Mouse (Mus musculus) CH12.LX (cell line): ENCODE measurements around the gene Anp32a. TPM values are rescaled to one million over a fixed set of nuclear protein-coding genes. Genes with fewer than 3 reads are reported as not detected.

ENCODE experiments used
- DNase-seq: peaks from one replicate; pipeline ENCODE4 v3.0.0-alpha.2; 2013; ENCODE audit errors: extremely low read depth
- H3K27ac ChIP-seq: 2 replicates; pipeline ENCODE4 v1.5.1; 2012; ENCODE audit warnings: low read depth, mild to moderate bottlenecking, control low read depth, moderate library complexity; ENCODE audit not compliant: insufficient read depth
- H3K27me3 ChIP-seq: replicated peaks from 2 replicates; pipeline ENCODE3; 2012; ENCODE audit warnings: inconsistent platforms
- H3K36me3 ChIP-seq, 2 experiments: replicated peaks in 1 of 2; 2 replicates each; pipeline versions ENCODE3 to v1.6.1; 2012; ENCODE audit warnings: inconsistent platforms in 1 of 2, low read length in 1 of 2, mild to moderate bottlenecking in 1 of 2, mixed read lengths in 1 of 2, moderate library complexity in 1 of 2; ENCODE audit not compliant: control insufficient read depth in 1 of 2, insufficient read depth in 1 of 2
- H3K4me1 ChIP-seq, 2 experiments: 2 replicates each; pipeline ENCODE4 v1.6.1; 2012; ENCODE audit warnings: inconsistent platforms in 1 of 2, moderate library complexity in 1 of 2; ENCODE audit not compliant: insufficient read depth in 2 of 2, control insufficient read depth in 1 of 2
- H3K4me2 ChIP-seq: 2 replicates; pipeline ENCODE4 v1.6.1; 2012; ENCODE audit warnings: low read depth, mild to moderate bottlenecking, control low read depth; ENCODE audit not compliant: poor library complexity, insufficient read depth, severe bottlenecking
- H3K4me3 ChIP-seq, 3 experiments: fragments of 150-350 bp in 1 of 3; sonication (generic) in 1 of 3; replicated peaks in 1 of 3; 2 replicates each; pipeline versions ENCODE3 to v1.5.1; 2011 to 2012; ENCODE audit warnings: low read depth in 2 of 3, low read length in 2 of 3, mild to moderate bottlenecking in 2 of 3, moderate library complexity in 2 of 3, control low read depth in 1 of 3, improper control_type of control experiment in 1 of 3, inconsistent platforms in 1 of 3, mixed read lengths in 1 of 3; ENCODE audit not compliant: poor library complexity in 1 of 3
- H3K79me2 ChIP-seq: replicated peaks from 2 replicates; pipeline ENCODE4 v1.6.1; 2012; ENCODE audit warnings: mild to moderate bottlenecking, moderate library complexity; ENCODE audit not compliant: control insufficient read depth, poor library complexity, insufficient read depth, severe bottlenecking; ENCODE audit errors: extremely low read depth
- H3K9ac ChIP-seq: 2 replicates; pipeline ENCODE4 v1.6.1; 2012; ENCODE audit warnings: low read depth, mild to moderate bottlenecking, control low read depth, moderate library complexity; ENCODE audit not compliant: insufficient read depth
- H3K9me3 ChIP-seq: replicated peaks from 2 replicates; pipeline ENCODE3; 2012; ENCODE audit warnings: low read length, inconsistent platforms, mixed read lengths
- BHLHE40 ChIP-seq: IDR thresholded peaks from 2 replicates; pipeline ENCODE4 v1.6.1; 2011; ENCODE audit warnings: mild to moderate bottlenecking, low read depth, low read length, improper control_type of control experiment
- CHD1 ChIP-seq: IDR thresholded peaks from 2 replicates; pipeline ENCODE4 v1.6.1; 2012; ENCODE audit warnings: low read depth, low read length, improper control_type of control experiment, inconsistent platforms
- GABPA ChIP-seq: IDR thresholded peaks from 2 replicates; pipeline ENCODE4 v1.6.1; 2012; ENCODE audit warnings: low read depth, low read length, improper control_type of control experiment, inconsistent platforms; ENCODE audit not compliant: insufficient replicate concordance
- KAT2A ChIP-seq: IDR thresholded peaks from 2 replicates; pipeline ENCODE4 v1.6.1; 2012; ENCODE audit warnings: low read length, improper control_type of control experiment, inconsistent platforms; ENCODE audit not compliant: insufficient replicate concordance
- MAFK ChIP-seq: IDR thresholded peaks from 2 replicates; pipeline ENCODE4 v1.6.1; 2011; ENCODE audit warnings: low read length, improper control_type of control experiment; ENCODE audit not compliant: insufficient replicate concordance
- MXI1 ChIP-seq: IDR thresholded peaks from 2 replicates; pipeline ENCODE4 v1.6.1; 2011; ENCODE audit warnings: mild to moderate bottlenecking, low read depth, low read length, improper control_type of control experiment
- NELFE ChIP-seq: IDR thresholded peaks from 2 replicates; pipeline ENCODE4 v1.6.1; 2011; ENCODE audit warnings: low read depth, low read length, improper control_type of control experiment
- PAX5 ChIP-seq: IDR thresholded peaks from 2 replicates; pipeline ENCODE4 v1.6.1; 2012; ENCODE audit warnings: low read length, inconsistent platforms, mixed read lengths
- RCOR1 ChIP-seq: conservative IDR thresholded peaks from 2 replicates; pipeline ENCODE4 v1.6.1; 2012; ENCODE audit warnings: low read depth, mild to moderate bottlenecking, inconsistent platforms, low read length, improper control_type of control experiment
- TBP ChIP-seq: conservative IDR thresholded peaks from 2 replicates; pipeline ENCODE4 v1.6.1; 2011; ENCODE audit warnings: low read depth, low read length, improper control_type of control experiment
- ZKSCAN1 ChIP-seq: IDR thresholded peaks from 2 replicates; pipeline ENCODE4 v1.6.1; 2012; ENCODE audit warnings: low read depth, inconsistent platforms, low read length, improper control_type of control experiment, borderline replicate concordance
- dilution Hi-C: fragments of 300-500 bp; cut with MboI; formaldehyde crosslinking; loops from 2 replicates; pipeline ENCODE4 v1.14.3; 2020; ENCODE audit warnings: low sequenced_read_pairs; ENCODE audit not compliant: extremely low pct_unique_long_range_greater_than_20kb, extremely low pct_ligation_motif_present
- in situ Hi-C: fragments of 300-500 bp; cut with MboI; formaldehyde crosslinking; loops from 3 replicates; pipeline ENCODE4 v1.14.3; 2019; ENCODE audit warnings: low sequenced_read_pairs, low pct_ligation_motif_present, low pct_unique_long_range_greater_than_20kb, mixed read lengths
- polyA plus RNA-seq: library from polyadenylated mRNA; unstranded; fragments of >175 nt; gene quantifications from 2 replicates; pipeline ENCODE4 v1.2.1, GENCODE M21; 2012; ENCODE audit warnings: low read depth; ENCODE audit not compliant: insufficient read length
- total RNA-seq, 2 experiments: library from RNA; depleted of rRNA; stranded (reverse); fragments of 300-350 nt in 1 of 2; fragments of >200 nt in 1 of 2; gene quantifications; 2 replicates each; pipeline ENCODE4 v1.2.3; 2012 to 2014

The Anp32a gene
- total and polyA plus RNA-seq, 3 experiments = 585 to 1,207 (median 869) TPM

- H3K9ac ChIP-seq = no peak overlapping the region
- in situ Hi-C loops = no loop called here
- no peak for DNase-seq
Observed at GRCm38 (mm10) chr9:62423871-62424270, 82.8 kb downstream of the Anp32a start.

GRCm38 (mm10) chr9:62425265-62425664 is 84.2 kb downstream of the Anp32a start:
- DNase-seq = no peak
- Histone ChIP-seq H3K27ac (no peak overlapping the region), H3K79me2 (no peaks in the 10 kb centered on the region), H3K9ac (no peak overlapping the region), H3K9me3 (no peaks in the 10 kb centered on the region), H3K4me3 (no peak overlapping the region), H3K4me1 (peaks cover 0 to 8% of the 10 kb centered on the region in 2 experiments; a peak in 2 of 4 replicates), H3K4me2 (no peak overlapping the region), H3K27me3 (no peaks in the 10 kb centered on the region), H3K36me3 (peaks cover 0 to 19% of the 10 kb centered on the region in 2 experiments)
- dilution Hi-C loops = no loop called here
- in situ Hi-C loops = no loop called here
- TF ChIP-seq MAFK (no peak), CHD1 (no peak), RCOR1 (no peak), GABPA (no peak), PAX5 (no peak)

More at GRCm38 (mm10) chr9:62423871-62424270, 82.8 kb downstream of the Anp32a start:
- no peak overlapping the region for H3K27ac ChIP-seq
- H3K9me3 ChIP-seq = peaks cover 2% of the 10 kb centered on the region
- no peak overlapping the region for H3K4me2 ChIP-seq
- no peaks in the 10 kb centered on the region for H3K27me3 ChIP-seq
- H3K4me3 ChIP-seq = no peak overlapping the region
- dilution Hi-C loops = no loop called here
- H3K79me2 ChIP-seq = no peaks in the 10 kb centered on the region
- H3K4me1 ChIP-seq = peaks cover 0 to 8% of the 10 kb centered on the region in 2 experiments; a peak in 2 of 4 replicates
- TF ChIP-seq MAFK (no peak), NELFE (no peak), TBP (no peak), PAX5 (no peak), ZKSCAN1 (no peak), BHLHE40 (no peak)
- H3K36me3 ChIP-seq = peaks cover 0 to 17% of the 10 kb centered on the region in 2 experiments

DNA sequence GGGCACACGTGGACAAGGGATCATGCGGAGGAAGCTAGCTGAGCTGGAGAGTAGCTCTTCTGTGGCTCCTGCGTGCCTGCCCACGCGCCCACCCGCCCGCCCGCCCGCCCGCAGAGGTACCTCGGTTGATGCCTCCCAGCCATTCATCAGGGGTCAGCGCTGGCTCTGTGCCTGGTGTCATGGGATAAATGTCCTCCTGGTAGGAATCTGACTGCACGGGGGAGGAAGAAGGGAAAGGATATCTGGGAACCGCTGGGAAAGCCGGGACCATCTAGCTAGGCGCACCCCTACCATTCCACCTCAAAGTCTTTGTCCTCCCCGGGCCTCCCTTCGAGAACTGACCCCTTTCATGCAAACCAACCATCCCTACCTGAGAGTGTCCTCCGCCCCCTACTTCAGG is 84.9 kb downstream of the Anp32a start:
- H3K9ac ChIP-seq = no peak overlapping the region
- H3K4me2 ChIP-seq = no peak overlapping the region
- H3K4me1 ChIP-seq = peaks cover 0 to 8% of the 10 kb centered on the region in 2 experiments; a peak in 2 of 4 replicates
- no peaks in the 10 kb centered on the region for H3K27me3 ChIP-seq
- H3K36me3 ChIP-seq = peaks cover 0 to 22% of the 10 kb centered on the region in 2 experiments
- DNase-seq = no peak
- in situ Hi-C loops = no loop called here
- no peaks in the 10 kb centered on the region for H3K79me2 ChIP-seq
- TF ChIP-seq ZKSCAN1 (no peak), TBP (no peak), KAT2A (no peak), MXI1 (no peak), GABPA (no peak)
- TF ChIP-seq, all 38 proteins: peak for 0
- no peak overlapping the region for H3K27ac ChIP-seq
- no peak overlapping the region for H3K4me3 ChIP-seq
- dilution Hi-C loops = no loop called here
- H3K9me3 ChIP-seq = no peaks in the 10 kb centered on the region
